ENCODE assay signal across 7 mouse cellular contexts in the genomic region with DNA sequence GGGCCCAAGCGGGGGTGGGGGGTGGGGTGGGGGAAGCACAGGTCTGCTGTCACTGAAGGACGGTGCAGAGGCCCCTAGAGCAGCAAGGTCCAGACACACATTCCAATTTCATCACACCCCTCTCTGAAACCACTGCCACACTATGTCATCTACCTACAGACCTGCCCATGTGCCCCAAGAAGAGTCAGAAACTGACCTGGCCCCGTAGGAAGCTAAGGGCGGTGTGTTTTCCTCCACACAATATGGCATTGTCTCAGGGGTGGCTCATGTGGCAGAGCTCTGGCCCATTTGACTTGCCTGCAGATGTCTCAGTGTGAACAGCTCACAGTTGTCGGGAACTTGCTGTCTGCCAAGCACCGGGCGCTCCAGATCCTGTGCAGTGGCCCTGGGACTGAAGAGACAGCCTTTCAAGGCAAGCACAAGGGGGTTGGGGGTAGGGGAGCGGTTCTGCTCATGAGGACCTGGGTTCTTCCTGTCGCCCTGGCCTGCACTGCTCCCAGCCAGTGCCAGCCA. TPM values are rescaled to one million over a fixed set of nuclear protein-coding genes. Genes with fewer than 3 reads are reported as not detected.
DNase-seq lines count a peak whose midpoint lies in the region; ATAC-seq and TF ChIP-seq lines count a peak whose summit lies in the region.

No protein-coding gene starts in this region.

- peak; percentile 98 for DNase-seq in liver, adult 2 months (ENCODE audit: extremely low read depth, low read depth, low spot score)
- no peak for DNase-seq in liver
- peak; percentile 78 for DNase-seq in adrenal gland, adult 2 months
- peak; percentile 71 for DNase-seq in kidney, adult 9 months
- DNase-seq in liver, embryonic 13.5 days, result no peak
- no peak for DNase-seq in spleen, postnatal 14 days (ENCODE audit: low spot score in 2 of 2)

- H3K27ac ChIP-seq in liver, adult 2 months (replicated peaks; ENCODE audit: insufficient read depth, low read depth, low read length), result peak overlapping the region; percentile 35
- peak overlapping the region; percentile 15; the same call in 1 of the 2 replicates for H3K27ac ChIP-seq in embryonic fibroblast, embryonic 13.5 days (ENCODE audit: insufficient read depth, low read length)
- H3K27ac ChIP-seq in liver, embryonic 13.5 days, result peak overlapping the region; percentile 21; the same call in 1 of the 2 replicates

- no peak for TF ChIP-seq CTCF in liver, adult 2 months (IDR thresholded peaks at IDR 0.05; ENCODE audit: low read depth, low read length)
- TF ChIP-seq CTCF in embryonic fibroblast, embryonic 13.5 days (IDR thresholded peaks at IDR 0.05; ENCODE audit: borderline replicate concordance, insufficient read depth, low read length), result no peak

- no peaks in the 10 kb centered on the region for H3K79me2 ChIP-seq in liver, adult 2 months (ENCODE audit: control insufficient read depth, insufficient read depth, low read length)

- no peak overlapping the region for H3K9ac ChIP-seq in liver, adult 2 months (ENCODE audit: low read depth, low read length)
- H3K9ac ChIP-seq in liver, embryonic 13.5 days, result 0 out of 2 replicates have a peak overlapping the region, but pooled peaks have one; percentile 24

- H3K4me1 ChIP-seq in liver, adult 2 months (ENCODE audit: control insufficient read depth, insufficient read depth, low read length), result no peaks in the 10 kb centered on the region
- H3K4me1 ChIP-seq in embryonic fibroblast, embryonic 13.5 days (ENCODE audit: control insufficient read depth, insufficient read depth, low read length), result peaks cover 19% of the 10 kb centered on the region
- H3K4me1 ChIP-seq in liver, embryonic 13.5 days (replicated peaks), result peaks cover 30% of the 10 kb centered on the region

- H3K27me3 ChIP-seq in liver, adult 2 months (ENCODE audit: control insufficient read depth, insufficient read depth, low read length), result no peaks in the 10 kb centered on the region
- H3K27me3 ChIP-seq in liver, embryonic 13.5 days, result no peaks in the 10 kb centered on the region

- ATAC-seq in liver, embryonic 13.5 days (ENCODE audit: low read depth), result peak; percentile 61

- H3K36me3 ChIP-seq in liver, adult 2 months (ENCODE audit: control insufficient read depth, insufficient read depth, low read length), result peaks cover 12% of the 10 kb centered on the region
- peaks cover 3% of the 10 kb centered on the region for H3K36me3 ChIP-seq in liver, embryonic 13.5 days

- TF ChIP-seq POLR2A in liver, adult 2 months (IDR thresholded peaks at IDR 0.05; ENCODE audit: extremely low read depth, insufficient read depth, low read length), result no peak; the same call in 1 of the 2 replicates
- TF ChIP-seq POLR2A in embryonic fibroblast, embryonic 13.5 days (IDR thresholded peaks at IDR 0.05; ENCODE audit: low read depth, low read length), result no peak

- H3K9me3 ChIP-seq in liver, embryonic 13.5 days (replicated peaks), result no peaks in the 10 kb centered on the region

- WGBS in liver, adult 2 months, result 19% methylated on average over 9 of the region's 9 CpGs
- 56% methylated on average over 9 of the region's 9 CpGs for WGBS in liver, embryonic 13.5 days (ENCODE audit: insufficient replicate concordance)

- H3K4me3 ChIP-seq in liver, adult 2 months (ENCODE audit: insufficient read depth, low read depth, low read length), result no peak overlapping the region
- H3K4me3 ChIP-seq in embryonic fibroblast, embryonic 13.5 days (ENCODE audit: insufficient read depth, low read length), result no peak overlapping the region
- no peak overlapping the region for H3K4me3 ChIP-seq in liver, embryonic 13.5 days (replicated peaks)

- no peak overlapping the region for H3K4me2 ChIP-seq in liver, embryonic 13.5 days

RNA-seq across cellular contexts. Expression of gene Errfi1, which starts 18.5 kb away (rescaled TPM):
- total RNA-seq in liver, adult 2 months (2014; rRNA removed), result 589 and 661 TPM in 2 replicates
- polyA plus RNA-seq in liver, adult 2 months (2012; rRNA removed), result 259 and 295 TPM in 2 replicates
- total RNA-seq in adrenal gland, adult 2 months (2021), result 10 to 100 TPM; 41.7 to 49.8 TPM
- 12.1 and 12.6 TPM in 2 replicates for polyA plus RNA-seq in adrenal gland, adult 2 months (2012; rRNA removed)
- polyA plus RNA-seq in embryonic fibroblast, embryonic 13.5 days (2011; ENCODE audit: insufficient read length, low read depth, missing spikeins), result 83.1 and 105 TPM in 2 replicates
- polyA plus RNA-seq in liver, embryonic 13.5 days (2015; fragmentation: Nextera tagmentation; extraction: Ambion mirVana), result 12.8 and 15.4 TPM in 2 replicates

RNA-seq across cellular contexts. Expression of gene Park7, which starts 42.0 kb away (rescaled TPM):
- total RNA-seq in liver, adult 2 months (2014; rRNA removed), result 281 and 324 TPM in 2 replicates
- 148 and 191 TPM in 2 replicates for polyA plus RNA-seq in liver, adult 2 months (2012; rRNA removed)
- total RNA-seq in adrenal gland, adult 2 months (2021), result 100 to 1,000 TPM; 274 to 292 TPM
- 73.0 and 78.6 TPM in 2 replicates for polyA plus RNA-seq in adrenal gland, adult 2 months (2012; rRNA removed)
- polyA plus RNA-seq in embryonic fibroblast, embryonic 13.5 days (2011; ENCODE audit: insufficient read length, low read depth, missing spikeins), result 102 and 121 TPM in 2 replicates
- 302 and 304 TPM in 2 replicates for polyA plus RNA-seq in liver, embryonic 13.5 days (2015; fragmentation: Nextera tagmentation; extraction: Ambion mirVana)

RNA-seq across cellular contexts. Expression of gene Tnfrsf9, which starts 42.2 kb away (rescaled TPM):
- 0.07 and 0.09 TPM in 2 replicates for total RNA-seq in liver, adult 2 months (2014; rRNA removed)
- polyA plus RNA-seq in liver, adult 2 months (2012; rRNA removed), result 0.05 and 0.15 TPM in 2 replicates
- total RNA-seq in adrenal gland, adult 2 months (2021), result under 1 TPM in 1 of 2 experiments, not detected in 1; 0.45 TPM
- polyA plus RNA-seq in adrenal gland, adult 2 months (2012; rRNA removed), result 0.10 TPM in 1 of 2 replicates, not detected in the other
- polyA plus RNA-seq in embryonic fibroblast, embryonic 13.5 days (2011; ENCODE audit: insufficient read length, low read depth, missing spikeins), result 0.33 and 0.58 TPM in 2 replicates
- polyA plus RNA-seq in liver, embryonic 13.5 days (2015; fragmentation: Nextera tagmentation; extraction: Ambion mirVana), result 0.17 and 0.20 TPM in 2 replicates

Comparison
In these comparisons a context has a peak if more than half of its experiments do, and no peak if none do; other contexts are left out.
1. DNase-seq: peak in liver, adult 2 months (single experiment), adrenal gland, adult 2 months (single experiment) and kidney, adult 9 months (single experiment); none in liver (single experiment), liver, embryonic 13.5 days (single experiment) and spleen, postnatal 14 days (0 of 2).
2. Peak in every context shown above with its lines, with median percentiles within 50 percentile points of each other: H3K27ac ChIP-seq.